Mouse (Mus musculus): Measurements from ENCODE around the gene Rgl3. TPM values are rescaled to one million over a fixed set of nuclear protein-coding genes. Genes with fewer than 3 reads are reported as not detected.

The Rgl3 gene
- polyA plus RNA-seq, 1 experiment from 2014 or later, result 0.14 TPM

GRCm38 (mm10) chr9:21959244-21959643, 30.0 kb downstream of the Rgl3 start:
- Histone ChIP-seq H3K27ac (ENCODE audit: low read length) (peak overlapping the region; percentile 20; the same call in 1 of the 2 replicates), H3K4me2 (ENCODE audit: low read depth, low read length) (peak overlapping the region; percentile 80), H3K27me3 (ENCODE audit: control insufficient read depth, insufficient read depth, low read depth, low read length) (peaks cover 7% of the 10 kb centered on the region; the same call in 1 of the 2 replicates), H3K36me3 (ENCODE audit: control insufficient read depth, insufficient read depth) (peaks cover 39% of the 10 kb centered on the region), H3K9me3 (replicated peaks; ENCODE audit: control insufficient read depth, low read length) (no peaks in the 10 kb centered on the region), H3K9ac (ENCODE audit: low read depth, low read length) (peak overlapping the region; percentile 7; the same call in 1 of the 2 replicates), H3K4me3 (ENCODE audit: low read depth, low read length) (peak overlapping the region; percentile 68), H3K4me1 (ENCODE audit: control insufficient read depth, low read depth, low read length) (peaks cover 54% of the 10 kb centered on the region)
- 89% methylated on average over 7 of the region's 7 CpGs for WGBS (ENCODE audit: insufficient replicate concordance)
- no peak for ATAC-seq (ENCODE audit: low read depth)

- 65% methylated on average over 5 of the region's 5 CpGs for WGBS (ENCODE audit: insufficient replicate concordance)
- Histone ChIP-seq H3K36me3 (ENCODE audit: control insufficient read depth, insufficient read depth) (peaks cover 39% of the 10 kb centered on the region), H3K9ac (ENCODE audit: low read depth, low read length) (no peak overlapping the region), H3K4me1 (ENCODE audit: control insufficient read depth, low read depth, low read length) (peaks cover 46% of the 10 kb centered on the region), H3K27ac (ENCODE audit: low read length) (peak overlapping the region; percentile 60; the same call in 1 of the 2 replicates), H3K4me2 (ENCODE audit: low read depth, low read length) (no peak overlapping the region), H3K9me3 (replicated peaks; ENCODE audit: control insufficient read depth, low read length) (no peaks in the 10 kb centered on the region), H3K27me3 (ENCODE audit: control insufficient read depth, insufficient read depth, low read depth, low read length) (peaks cover 7% of the 10 kb centered on the region; the same call in 1 of the 2 replicates), H3K4me3 (ENCODE audit: low read depth, low read length) (no peak overlapping the region)
- no peak for ATAC-seq (ENCODE audit: low read depth)
Measured at GRCm38 (mm10) chr9:21958372-21958771, 30.9 kb downstream of the Rgl3 start.

- WGBS (ENCODE audit: insufficient replicate concordance), result under 1% methylated on average over 54 of the region's 54 CpGs
- peaks cover 1% of the 10 kb centered on the region; the same call in 1 of the 2 replicates for H3K27me3 ChIP-seq (ENCODE audit: control insufficient read depth, insufficient read depth, low read depth, low read length)
- H3K4me1 ChIP-seq (ENCODE audit: control insufficient read depth, low read depth, low read length), result peaks cover 41% of the 10 kb centered on the region
Measured at GRCm38 (mm10) chr9:21955570-21956281, 33.5 kb downstream of the Rgl3 start, which contains the start of gene Swsap1. Gene Swsap1, plus strand, starts transcription at chr9:21955755.

GRCm38 (mm10) chr9:21955225-21955569, 34.0 kb downstream of the Rgl3 start:
- peak; percentile 61 for ATAC-seq (ENCODE audit: low read depth)
- under 1% methylated on average over 18 of the region's 18 CpGs for WGBS (ENCODE audit: insufficient replicate concordance)
- H3K4me1 ChIP-seq (ENCODE audit: control insufficient read depth, low read depth, low read length), result peaks cover 35% of the 10 kb centered on the region
- peak overlapping the region; percentile 90 for H3K27ac ChIP-seq (ENCODE audit: low read length)
- peak overlapping the region; percentile 83 for H3K9ac ChIP-seq (ENCODE audit: low read depth, low read length)
- peak overlapping the region; percentile 89 for H3K4me2 ChIP-seq (ENCODE audit: low read depth, low read length)
- no peaks in the 10 kb centered on the region for H3K9me3 ChIP-seq (replicated peaks; ENCODE audit: control insufficient read depth, low read length)
- peak overlapping the region; percentile 76 for H3K4me3 ChIP-seq (ENCODE audit: low read depth, low read length)
- H3K36me3 ChIP-seq (ENCODE audit: control insufficient read depth, insufficient read depth), result peaks cover 24% of the 10 kb centered on the region
- H3K27me3 ChIP-seq (ENCODE audit: control insufficient read depth, insufficient read depth, low read depth, low read length), result no peaks in the 10 kb centered on the region

More at GRCm38 (mm10) chr9:21955570-21956281, 33.5 kb downstream of the Rgl3 start, which contains the start of gene Swsap1:
- Histone ChIP-seq H3K36me3 (ENCODE audit: control insufficient read depth, insufficient read depth) (peaks cover 29% of the 10 kb centered on the region), H3K27ac (ENCODE audit: low read length) (peak within 1 kb of the TSS; percentile 90), H3K9me3 (replicated peaks; ENCODE audit: control insufficient read depth, low read length) (no peaks in the 10 kb centered on the region), H3K9ac (ENCODE audit: low read depth, low read length) (peak within 1 kb of the TSS; percentile 83), H3K4me2 (ENCODE audit: low read depth, low read length) (peak within 1 kb of the TSS; percentile 89), H3K4me3 (ENCODE audit: low read depth, low read length) (peak within 1 kb of the TSS; percentile 76)
- peak; percentile 95 for ATAC-seq (ENCODE audit: low read depth)

GRCm38 (mm10) chr9:21954635-21955034, 34.6 kb downstream of the Rgl3 start:
- Histone ChIP-seq H3K4me2 (ENCODE audit: low read depth, low read length) (peak overlapping the region; percentile 89), H3K4me3 (ENCODE audit: low read depth, low read length) (peak overlapping the region; percentile 76), H3K9ac (ENCODE audit: low read depth, low read length) (no peak overlapping the region; the same call in 1 of the 2 replicates), H3K36me3 (ENCODE audit: control insufficient read depth, insufficient read depth) (peaks cover 18% of the 10 kb centered on the region), H3K9me3 (replicated peaks; ENCODE audit: control insufficient read depth, low read length) (no peaks in the 10 kb centered on the region), H3K4me1 (ENCODE audit: control insufficient read depth, low read depth, low read length) (peaks cover 30% of the 10 kb centered on the region), H3K27ac (ENCODE audit: low read length) (no peak overlapping the region), H3K27me3 (ENCODE audit: control insufficient read depth, insufficient read depth, low read depth, low read length) (no peaks in the 10 kb centered on the region)
- ATAC-seq (ENCODE audit: low read depth), result no peak
- WGBS (ENCODE audit: insufficient replicate concordance), result 67% methylated on average over 3 of the region's 3 CpGs

GRCm38 (mm10) chr9:21953600-21953999, 35.6 kb downstream of the Rgl3 start:
- no peak overlapping the region for H3K9ac ChIP-seq (ENCODE audit: low read depth, low read length)
- H3K36me3 ChIP-seq (ENCODE audit: control insufficient read depth, insufficient read depth), result peaks cover 8% of the 10 kb centered on the region
- no peak overlapping the region for H3K4me3 ChIP-seq (ENCODE audit: low read depth, low read length)
- WGBS (ENCODE audit: insufficient replicate concordance), result 19% methylated on average over 3 of the region's 3 CpGs
- peaks cover 20% of the 10 kb centered on the region for H3K4me1 ChIP-seq (ENCODE audit: control insufficient read depth, low read depth, low read length)
- H3K27me3 ChIP-seq (ENCODE audit: control insufficient read depth, insufficient read depth, low read depth, low read length), result peaks cover 2% of the 10 kb centered on the region; the same call in 1 of the 2 replicates
- no peak for ATAC-seq (ENCODE audit: low read depth)
- H3K27ac ChIP-seq (ENCODE audit: low read length), result no peak overlapping the region
- no peak overlapping the region for H3K4me2 ChIP-seq (ENCODE audit: low read depth, low read length)
- no peaks in the 10 kb centered on the region for H3K9me3 ChIP-seq (replicated peaks; ENCODE audit: control insufficient read depth, low read length)

- no peaks in the 10 kb centered on the region for H3K36me3 ChIP-seq (ENCODE audit: control insufficient read depth, insufficient read depth)
- no peak overlapping the region for H3K27ac ChIP-seq (ENCODE audit: low read length)
- WGBS (ENCODE audit: insufficient replicate concordance), result 73% methylated on average over 3 of the region's 3 CpGs
- H3K4me1 ChIP-seq (ENCODE audit: control insufficient read depth, low read depth, low read length), result peaks cover 12% of the 10 kb centered on the region
- H3K9me3 ChIP-seq (replicated peaks; ENCODE audit: control insufficient read depth, low read length), result no peaks in the 10 kb centered on the region
- no peak overlapping the region for H3K9ac ChIP-seq (ENCODE audit: low read depth, low read length)
- H3K4me2 ChIP-seq (ENCODE audit: low read depth, low read length), result no peak overlapping the region
- no peak overlapping the region for H3K4me3 ChIP-seq (ENCODE audit: low read depth, low read length)
- ATAC-seq (ENCODE audit: low read depth), result no peak
- peaks cover 2% of the 10 kb centered on the region for H3K27me3 ChIP-seq (ENCODE audit: control insufficient read depth, insufficient read depth, low read depth, low read length)
Measured at GRCm38 (mm10) chr9:21951977-21952376, 37.3 kb downstream of the Rgl3 start.

- H3K4me1 ChIP-seq (ENCODE audit: control insufficient read depth, low read depth, low read length), result peaks cover 5% of the 10 kb centered on the region
- H3K36me3 ChIP-seq (ENCODE audit: control insufficient read depth, insufficient read depth), result no peaks in the 10 kb centered on the region
- peaks cover 2% of the 10 kb centered on the region for H3K27me3 ChIP-seq (ENCODE audit: control insufficient read depth, insufficient read depth, low read depth, low read length)
- no peak for ATAC-seq (ENCODE audit: low read depth)
- no peak overlapping the region for H3K4me3 ChIP-seq (ENCODE audit: low read depth, low read length)
- H3K27ac ChIP-seq (ENCODE audit: low read length), result no peak overlapping the region
- 14% methylated on average over 11 of the region's 11 CpGs for WGBS (ENCODE audit: insufficient replicate concordance)
- no peak overlapping the region for H3K4me2 ChIP-seq (ENCODE audit: low read depth, low read length)
- H3K9ac ChIP-seq (ENCODE audit: low read depth, low read length), result no peak overlapping the region
- H3K9me3 ChIP-seq (replicated peaks; ENCODE audit: control insufficient read depth, low read length), result no peaks in the 10 kb centered on the region
Measured at GRCm38 (mm10) chr9:21950322-21950721, 38.9 kb downstream of the Rgl3 start.

- 55% methylated on average over 6 of the region's 6 CpGs for WGBS (ENCODE audit: insufficient replicate concordance)
- Histone ChIP-seq H3K27me3 (ENCODE audit: control insufficient read depth, insufficient read depth, low read depth, low read length) (peaks cover 2% of the 10 kb centered on the region), H3K4me1 (ENCODE audit: control insufficient read depth, low read depth, low read length) (peaks cover 4% of the 10 kb centered on the region; the same call in 1 of the 2 replicates), H3K27ac (ENCODE audit: low read length) (no peak overlapping the region), H3K4me3 (ENCODE audit: low read depth, low read length) (no peak overlapping the region), H3K9me3 (replicated peaks; ENCODE audit: control insufficient read depth, low read length) (no peaks in the 10 kb centered on the region), H3K36me3 (ENCODE audit: control insufficient read depth, insufficient read depth) (no peaks in the 10 kb centered on the region), H3K9ac (ENCODE audit: low read depth, low read length) (no peak overlapping the region), H3K4me2 (ENCODE audit: low read depth, low read length) (no peak overlapping the region)
- ATAC-seq (ENCODE audit: low read depth), result no peak
Measured at GRCm38 (mm10) chr9:21948790-21949189, 40.5 kb downstream of the Rgl3 start.
